Mouse (Mus musculus): ENCODE results near the gene Gm11397. TPM values are rescaled to one million over a fixed set of nuclear protein-coding genes. Genes with fewer than 3 reads are reported as not detected.
"Not testable (repeated sequence)": the region's sequence is repeated elsewhere in the genome, so short reads cannot be mapped to it uniquely, and the experiment has no call there.

Gene Gm11397
- total RNA-seq (2015) (not detected in 2 replicates), total RNA-seq (2017) (not detected in 2 replicates)

DNA sequence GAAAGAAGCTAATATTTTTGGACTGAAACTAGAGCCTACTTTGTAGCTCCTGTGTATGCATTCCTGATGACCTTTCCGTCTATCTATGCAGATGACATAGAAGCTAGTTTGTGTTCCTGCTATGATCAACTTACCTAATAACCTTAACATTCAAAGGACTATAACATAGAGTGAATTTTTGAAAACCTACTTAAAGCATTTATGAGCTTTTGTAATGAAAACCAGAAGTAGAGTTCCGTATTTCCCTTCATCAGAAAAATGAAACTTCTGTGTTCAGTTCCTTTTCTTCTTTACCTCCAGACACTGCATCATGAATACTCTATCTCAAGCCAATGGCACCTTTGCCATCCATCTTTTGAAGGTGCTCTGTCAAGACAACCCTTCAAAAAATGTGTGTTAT lies at the start of gene Gm11397:
Gene Gm11397, plus strand, starts transcription at position 301 of the 400 bp plus-strand sequence.
- ATAC-seq (ENCODE audit: poor library complexity, severe bottlenecking), result not testable (repeated sequence)

DNA sequence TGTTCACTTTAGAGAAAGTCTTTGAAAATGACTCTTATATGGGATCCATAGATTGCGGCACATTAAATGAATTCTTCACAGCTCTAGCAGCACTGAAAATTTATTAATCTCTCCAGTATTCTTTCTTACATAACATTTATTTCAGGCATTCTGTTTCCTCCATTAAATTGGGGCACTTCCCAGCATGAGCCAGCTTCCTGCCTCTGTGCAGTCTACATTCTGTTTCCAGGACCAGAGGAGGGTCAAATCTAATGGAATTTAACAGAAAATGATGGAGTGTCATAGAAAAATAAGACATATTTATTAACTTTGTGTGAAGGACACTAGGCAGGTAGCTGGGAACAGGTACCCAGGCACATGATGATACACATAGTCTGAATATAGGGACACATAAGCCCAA lies 38.9 kb upstream of the Gm11397 start:
- ATAC-seq (ENCODE audit: poor library complexity, severe bottlenecking), result not testable (repeated sequence)

DNA sequence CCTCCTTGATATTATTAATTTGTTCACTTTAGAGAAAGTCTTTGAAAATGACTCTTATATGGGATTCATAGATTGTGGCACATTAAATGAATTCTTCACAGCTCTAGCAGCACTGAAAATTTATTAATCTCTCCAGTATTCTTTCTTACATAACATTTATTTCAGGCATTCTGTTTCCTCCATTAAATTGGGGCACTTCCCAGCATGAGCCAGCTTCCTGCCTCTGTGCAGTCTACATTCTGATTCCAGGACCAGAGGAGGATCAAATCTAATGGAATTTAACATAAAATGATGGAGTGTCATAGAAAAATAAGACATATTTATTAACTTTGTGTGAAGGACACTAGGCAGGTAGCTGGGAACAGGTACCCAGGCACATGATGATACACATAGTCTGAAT lies 37.2 kb downstream of the Gm11397 start:
- ATAC-seq (ENCODE audit: poor library complexity, severe bottlenecking), result not testable (repeated sequence)

Other genes with a start within 250 kb of the Gm11397 start
- gene Serpinb9c, start 236.0 kb upstream of the Gm11397 start, total RNA-seq (2015), result not detected in 2 replicates
- not detected in 2 replicates for gene Serpinb9c, start 236.0 kb upstream of the Gm11397 start, total RNA-seq (2017)
- gene Serpinb9d, start 202.8 kb upstream of the Gm11397 start, total RNA-seq (2015), result not detected in 2 replicates
- gene Serpinb9d, start 202.8 kb upstream of the Gm11397 start, total RNA-seq (2017), result not detected in 2 replicates
- gene Serpinb9e, start 146.1 kb upstream of the Gm11397 start, total RNA-seq (2015), result not detected in 2 replicates
- gene Serpinb9e, start 146.1 kb upstream of the Gm11397 start, total RNA-seq (2017), result not detected in 2 replicates
- gene Serpinb9f, start 71.7 kb upstream of the Gm11397 start, total RNA-seq (2015), result not detected in 2 replicates
- gene Serpinb9f, start 71.7 kb upstream of the Gm11397 start, total RNA-seq (2017), result not detected in 2 replicates
- gene Serpinb9g, start 89.0 kb downstream of the Gm11397 start, total RNA-seq (2015), result not detected in 2 replicates
- not detected in 2 replicates for gene Serpinb9g, start 89.0 kb downstream of the Gm11397 start, total RNA-seq (2017)